Mouse (Mus musculus): ENCODE data around the gene BC030499. TPM values are rescaled to one million over a fixed set of nuclear protein-coding genes. Genes with fewer than 3 reads are reported as not detected.

The BC030499 gene
- 0.75 and 1.1 TPM in 2 replicates for polyA plus RNA-seq (2011; ENCODE audit: insufficient read depth, insufficient read length, low read depth, missing spikeins)

- Histone ChIP-seq H3K36me3 (ENCODE audit: control insufficient read depth, insufficient read depth, low read length, poor library complexity, severe bottlenecking) (peaks cover 63% of the 10 kb centered on the region), H3K4me3 (ENCODE audit: low read depth, low read length) (no peak within 1 kb of the TSS), H3K27me3 (ENCODE audit: control insufficient read depth, insufficient read depth, low read length, poor library complexity, severe bottlenecking) (no peaks in the 10 kb centered on the region), H3K27ac (ENCODE audit: insufficient read depth, low read length) (no peak within 1 kb of the TSS), H3K4me1 (ENCODE audit: control insufficient read depth, insufficient read depth, low read length) (no peaks in the 10 kb centered on the region), H3K9ac (ENCODE audit: low read depth, poor library complexity, severe bottlenecking) (no peak within 1 kb of the TSS), H3K9me3 (replicated peaks; ENCODE audit: control insufficient read depth, insufficient read depth, low read length, poor library complexity, severe bottlenecking) (no peaks in the 10 kb centered on the region)
- no peak for TF ChIP-seq EP300 (IDR thresholded peaks at IDR 0.05; ENCODE audit: insufficient read depth, low read depth, low read length)
These were observed at the start of gene BC030499 for GRCm38 (mm10) chr11:78290654-78291053. Gene BC030499 (plus strand): TSS chr11:78290841.

GRCm38 (mm10) chr11:78245261-78245626, 45.4 kb upstream of the BC030499 start:
- TF ChIP-seq POLR2A (IDR thresholded peaks at IDR 0.05; ENCODE audit: insufficient read depth, low read length) (no peak), CTCF (IDR thresholded peaks at IDR 0.05; ENCODE audit: low read depth, low read length) (no peak), EP300 (IDR thresholded peaks at IDR 0.05; ENCODE audit: insufficient read depth, low read depth, low read length) (no peak)
- Histone ChIP-seq H3K36me3 (ENCODE audit: control insufficient read depth, insufficient read depth, low read length, poor library complexity, severe bottlenecking) (peaks cover 6% of the 10 kb centered on the region), H3K4me3 (ENCODE audit: low read depth, low read length) (peak overlapping the region; percentile 88), H3K9ac (ENCODE audit: low read depth, poor library complexity, severe bottlenecking) (peak overlapping the region; percentile 77), H3K27ac (ENCODE audit: insufficient read depth, low read length) (no peak overlapping the region), H3K4me1 (ENCODE audit: control insufficient read depth, insufficient read depth, low read length) (no peaks in the 10 kb centered on the region), H3K27me3 (ENCODE audit: control insufficient read depth, insufficient read depth, low read length, poor library complexity, severe bottlenecking) (no peaks in the 10 kb centered on the region), H3K9me3 (replicated peaks; ENCODE audit: control insufficient read depth, insufficient read depth, low read length, poor library complexity, severe bottlenecking) (no peaks in the 10 kb centered on the region)

- Histone ChIP-seq H3K36me3 (ENCODE audit: control insufficient read depth, insufficient read depth, low read length, poor library complexity, severe bottlenecking) (peaks cover 5% of the 10 kb centered on the region), H3K27me3 (ENCODE audit: control insufficient read depth, insufficient read depth, low read length, poor library complexity, severe bottlenecking) (no peaks in the 10 kb centered on the region), H3K27ac (ENCODE audit: insufficient read depth, low read length) (peak within 1 kb of the TSS; percentile 98), H3K9ac (ENCODE audit: low read depth, poor library complexity, severe bottlenecking) (peak within 1 kb of the TSS; percentile 80), H3K4me1 (ENCODE audit: control insufficient read depth, insufficient read depth, low read length) (no peaks in the 10 kb centered on the region), H3K9me3 (replicated peaks; ENCODE audit: control insufficient read depth, insufficient read depth, low read length, poor library complexity, severe bottlenecking) (no peaks in the 10 kb centered on the region), H3K4me3 (ENCODE audit: low read depth, low read length) (peak within 1 kb of the TSS; percentile 88)
- peak; percentile 29 for TF ChIP-seq POLR2A (IDR thresholded peaks at IDR 0.05; ENCODE audit: insufficient read depth, low read length)
- TF ChIP-seq CTCF (IDR thresholded peaks at IDR 0.05; ENCODE audit: low read depth, low read length) = no peak
- no peak for TF ChIP-seq EP300 (IDR thresholded peaks at IDR 0.05; ENCODE audit: insufficient read depth, low read depth, low read length)
These were observed 44.9 kb upstream of the BC030499 start, which contains the start of the genes Sdf2 and Supt6 for GRCm38 (mm10) chr11:78245627-78246317. Gene Sdf2 (plus strand): TSS chr11:78245746. Gene Supt6 (minus strand): TSS chr11:78245987.

GRCm38 (mm10) chr11:78246318-78247011, 44.2 kb upstream of the BC030499 start:
- Histone ChIP-seq H3K36me3 (ENCODE audit: control insufficient read depth, insufficient read depth, low read length, poor library complexity, severe bottlenecking) (peaks cover 3% of the 10 kb centered on the region; the same call in 1 of the 2 replicates), H3K4me1 (ENCODE audit: control insufficient read depth, insufficient read depth, low read length) (no peaks in the 10 kb centered on the region), H3K27me3 (ENCODE audit: control insufficient read depth, insufficient read depth, low read length, poor library complexity, severe bottlenecking) (no peaks in the 10 kb centered on the region), H3K27ac (ENCODE audit: insufficient read depth, low read length) (peak overlapping the region; percentile 98), H3K9ac (ENCODE audit: low read depth, poor library complexity, severe bottlenecking) (peak overlapping the region; percentile 80), H3K9me3 (replicated peaks; ENCODE audit: control insufficient read depth, insufficient read depth, low read length, poor library complexity, severe bottlenecking) (no peaks in the 10 kb centered on the region), H3K4me3 (ENCODE audit: low read depth, low read length) (peak overlapping the region; percentile 88; the same call in 1 of the 2 replicates)
- no peak for TF ChIP-seq CTCF (IDR thresholded peaks at IDR 0.05; ENCODE audit: low read depth, low read length)
- TF ChIP-seq EP300 (IDR thresholded peaks at IDR 0.05; ENCODE audit: insufficient read depth, low read depth, low read length) = no peak
- no peak for TF ChIP-seq POLR2A (IDR thresholded peaks at IDR 0.05; ENCODE audit: insufficient read depth, low read length)

- peaks cover 3% of the 10 kb centered on the region; the same call in 1 of the 2 replicates for H3K36me3 ChIP-seq (ENCODE audit: control insufficient read depth, insufficient read depth, low read length, poor library complexity, severe bottlenecking)
- no peaks in the 10 kb centered on the region for H3K27me3 ChIP-seq (ENCODE audit: control insufficient read depth, insufficient read depth, low read length, poor library complexity, severe bottlenecking)
- peak overlapping the region; percentile 59 for H3K4me3 ChIP-seq (ENCODE audit: low read depth, low read length)
- peak overlapping the region; percentile 80 for H3K9ac ChIP-seq (ENCODE audit: low read depth, poor library complexity, severe bottlenecking)
- no peaks in the 10 kb centered on the region for H3K4me1 ChIP-seq (ENCODE audit: control insufficient read depth, insufficient read depth, low read length)
- no peaks in the 10 kb centered on the region for H3K9me3 ChIP-seq (replicated peaks; ENCODE audit: control insufficient read depth, insufficient read depth, low read length, poor library complexity, severe bottlenecking)
- no peak for TF ChIP-seq CTCF (IDR thresholded peaks at IDR 0.05; ENCODE audit: low read depth, low read length)
- peak overlapping the region; percentile 98 for H3K27ac ChIP-seq (ENCODE audit: insufficient read depth, low read length)
These were observed 43.7 kb upstream of the BC030499 start for GRCm38 (mm10) chr11:78247012-78247348.

- Histone ChIP-seq H3K27ac (ENCODE audit: insufficient read depth, low read length) (peak overlapping the region; percentile 98), H3K4me1 (ENCODE audit: control insufficient read depth, insufficient read depth, low read length) (no peaks in the 10 kb centered on the region), H3K9me3 (replicated peaks; ENCODE audit: control insufficient read depth, insufficient read depth, low read length, poor library complexity, severe bottlenecking) (no peaks in the 10 kb centered on the region), H3K4me3 (ENCODE audit: low read depth, low read length) (peak overlapping the region; percentile 99), H3K36me3 (ENCODE audit: control insufficient read depth, insufficient read depth, low read length, poor library complexity, severe bottlenecking) (peaks cover 9% of the 10 kb centered on the region; the same call in 1 of the 2 replicates), H3K27me3 (ENCODE audit: control insufficient read depth, insufficient read depth, low read length, poor library complexity, severe bottlenecking) (no peaks in the 10 kb centered on the region), H3K9ac (ENCODE audit: low read depth, poor library complexity, severe bottlenecking) (peak overlapping the region; percentile 80)
- TF ChIP-seq CTCF (IDR thresholded peaks at IDR 0.05; ENCODE audit: low read depth, low read length) (no peak), POLR2A (IDR thresholded peaks at IDR 0.05; ENCODE audit: insufficient read depth, low read length) (peak; percentile 84), EP300 (IDR thresholded peaks at IDR 0.05; ENCODE audit: insufficient read depth, low read depth, low read length) (no peak)
These were observed 42.9 kb upstream of the BC030499 start for GRCm38 (mm10) chr11:78247727-78248140.

Data from ES-Bruce4 (cell line).